Mouse (Mus musculus) cerebellum, adult 2 months (tissue): Measurements from ENCODE around the gene Cdk5r2.
A peak's percentile ranks its signal among the peaks of the same experiment; 100 is the strongest.

ENCODE experiments used
- CTCF ChIP-seq: fragments of 200-500 bp; IDR thresholded peaks from 2 replicates; pipeline ENCODE4 v1.5.1; 2011; ENCODE audit warnings: low read depth, mild to moderate bottlenecking, control low read depth, low read length, moderate library complexity, borderline replicate concordance; ENCODE audit not compliant: insufficient read depth
- POLR2A ChIP-seq: fragments of 200-500 bp; IDR thresholded peaks from 2 replicates; pipeline ENCODE4 v1.6.1; 2011; ENCODE audit warnings: low read length, control low read depth, borderline replicate concordance; ENCODE audit not compliant: insufficient read depth

- TF ChIP-seq CTCF = peak; percentile 25; the same call in 1 of the 2 replicates
- no peak for TF ChIP-seq POLR2A
Measured at GRCm38 (mm10) chr1:74861783-74862182, 7.0 kb downstream of the Cdk5r2 start.
